Mouse (Mus musculus): ENCODE measurements around the gene Gab1. TPM values are rescaled to one million over a fixed set of nuclear protein-coding genes. Genes with fewer than 3 reads are reported as not detected.

The Gab1 gene
- polyA plus RNA-seq, 1 experiment from 2014 or later: 3.8 TPM

DNA sequence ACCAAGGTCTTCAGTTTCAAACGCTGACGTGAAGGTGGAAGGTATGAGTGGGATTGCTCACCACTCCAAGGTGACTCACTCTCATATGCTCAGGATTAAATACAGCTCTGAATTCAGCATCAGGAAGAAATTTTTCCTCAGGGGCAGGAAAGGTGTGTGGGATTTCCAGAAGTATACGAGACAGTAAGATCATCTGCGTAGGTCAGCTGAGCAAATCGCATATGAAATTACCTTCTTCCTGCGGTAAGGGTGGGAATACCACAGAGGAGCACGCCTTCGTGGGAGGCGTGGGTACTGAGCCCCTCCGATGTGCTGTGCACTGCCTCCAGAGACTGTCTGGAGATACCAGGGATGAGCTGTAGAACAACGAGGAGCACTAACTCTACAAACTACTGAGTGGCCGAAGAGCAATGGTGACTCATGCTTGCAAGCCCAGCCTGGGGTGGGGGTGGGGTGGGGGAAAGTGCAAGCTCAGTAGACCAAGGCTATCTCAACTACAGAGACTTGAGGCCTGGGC, 22.4 kb downstream of the Gab1 start:
- no peak for DNase-seq
- H3K36me3 ChIP-seq (replicated peaks; ENCODE audit: insufficient read depth, low read length): no peaks in the 10 kb centered on the region
- no peaks in the 10 kb centered on the region for H3K27me3 ChIP-seq (ENCODE audit: insufficient read depth, low read length)
- no peak for ATAC-seq
- no peak overlapping the region for H3K4me2 ChIP-seq (ENCODE audit: low read depth, low read length)
- no peak overlapping the region for H3K9ac ChIP-seq (replicated peaks)
- 80% methylated on average over 12 of the region's 12 CpGs for WGBS (ENCODE audit: insufficient replicate concordance)
- TF ChIP-seq CTCF (IDR thresholded peaks at IDR 0.05; ENCODE audit: low read depth) (no peak), EP300 (IDR thresholded peaks at IDR 0.05; ENCODE audit: low read depth) (no peak)
- no peaks in the 10 kb centered on the region for H3K9me3 ChIP-seq (ENCODE audit: low read length)
- no peak overlapping the region for H3K4me3 ChIP-seq (ENCODE audit: low read depth, low read length)
- H3K27ac ChIP-seq (ENCODE audit: low read depth): no peak overlapping the region
- H3K4me1 ChIP-seq (ENCODE audit: insufficient read depth): peaks cover 11% of the 10 kb centered on the region

DNA sequence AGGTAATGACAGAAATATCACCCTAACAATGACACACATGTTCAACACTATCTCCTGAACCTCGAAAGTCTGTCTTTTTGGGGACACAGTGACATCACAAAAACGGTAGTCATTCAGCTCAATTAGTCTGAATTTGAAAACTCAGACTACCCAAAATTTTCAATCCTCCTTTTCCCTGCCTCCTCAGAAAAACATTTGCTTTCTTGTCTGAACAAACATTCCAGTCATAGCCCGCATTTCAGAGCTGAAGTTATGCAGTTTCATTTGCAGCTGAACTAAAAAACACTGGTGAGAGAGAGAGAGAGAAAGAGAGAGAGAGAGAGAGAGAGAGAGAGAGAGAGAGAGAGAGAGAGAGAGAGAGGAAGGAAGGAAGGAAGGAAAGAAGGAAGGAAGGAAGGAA, 23.2 kb downstream of the Gab1 start:
- TF ChIP-seq EP300 (IDR thresholded peaks at IDR 0.05; ENCODE audit: low read depth) (no peak), CTCF (IDR thresholded peaks at IDR 0.05; ENCODE audit: low read depth) (no peak)
- Histone ChIP-seq H3K4me2 (ENCODE audit: low read depth, low read length) (no peak overlapping the region), H3K27ac (ENCODE audit: low read depth) (no peak overlapping the region), H3K36me3 (replicated peaks; ENCODE audit: insufficient read depth, low read length) (no peaks in the 10 kb centered on the region), H3K9ac (replicated peaks) (no peak overlapping the region), H3K4me3 (ENCODE audit: low read depth, low read length) (no peak overlapping the region), H3K27me3 (ENCODE audit: insufficient read depth, low read length) (no peaks in the 10 kb centered on the region), H3K9me3 (ENCODE audit: low read length) (no peaks in the 10 kb centered on the region), H3K4me1 (ENCODE audit: insufficient read depth) (peaks cover 12% of the 10 kb centered on the region)
- ATAC-seq (no peak), DNase-seq (no peak)
- WGBS (ENCODE audit: insufficient replicate concordance): 53% methylated on average over 3 of the region's 3 CpGs

DNA sequence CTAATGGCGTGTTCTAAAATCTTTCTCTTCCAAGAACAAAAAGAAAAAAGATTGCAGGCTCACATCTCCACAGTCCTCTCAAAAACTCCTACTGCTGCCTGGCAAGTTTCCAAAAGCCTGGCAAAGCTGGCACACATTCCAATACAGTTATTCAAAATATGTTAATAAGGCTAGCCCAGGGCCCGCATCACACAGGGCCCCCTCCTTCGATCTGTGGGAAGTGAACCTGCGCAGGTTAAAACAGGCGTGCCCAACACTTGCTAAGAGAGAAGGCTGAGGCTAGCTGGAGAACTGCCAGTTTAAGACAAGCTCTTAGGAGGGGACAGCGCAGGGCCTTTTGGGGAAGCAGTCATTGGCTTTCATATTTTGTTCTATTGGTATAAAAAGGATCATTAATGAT, 23.7 kb downstream of the Gab1 start:
- no peak overlapping the region for H3K4me3 ChIP-seq (ENCODE audit: low read depth, low read length)
- ATAC-seq: no peak
- H3K27me3 ChIP-seq (ENCODE audit: insufficient read depth, low read length): no peaks in the 10 kb centered on the region
- no peak overlapping the region for H3K9ac ChIP-seq (replicated peaks)
- no peak for DNase-seq
- no peaks in the 10 kb centered on the region for H3K9me3 ChIP-seq (ENCODE audit: low read length)
- no peak overlapping the region for H3K4me2 ChIP-seq (ENCODE audit: low read depth, low read length)
- TF ChIP-seq CTCF (IDR thresholded peaks at IDR 0.05; ENCODE audit: low read depth) (no peak), EP300 (IDR thresholded peaks at IDR 0.05; ENCODE audit: low read depth) (no peak)
- H3K4me1 ChIP-seq (ENCODE audit: insufficient read depth): peaks cover 12% of the 10 kb centered on the region
- no peaks in the 10 kb centered on the region for H3K36me3 ChIP-seq (replicated peaks; ENCODE audit: insufficient read depth, low read length)
- WGBS (ENCODE audit: insufficient replicate concordance): 85% methylated on average over 6 of the region's 6 CpGs
- H3K27ac ChIP-seq (ENCODE audit: low read depth): no peak overlapping the region

DNA sequence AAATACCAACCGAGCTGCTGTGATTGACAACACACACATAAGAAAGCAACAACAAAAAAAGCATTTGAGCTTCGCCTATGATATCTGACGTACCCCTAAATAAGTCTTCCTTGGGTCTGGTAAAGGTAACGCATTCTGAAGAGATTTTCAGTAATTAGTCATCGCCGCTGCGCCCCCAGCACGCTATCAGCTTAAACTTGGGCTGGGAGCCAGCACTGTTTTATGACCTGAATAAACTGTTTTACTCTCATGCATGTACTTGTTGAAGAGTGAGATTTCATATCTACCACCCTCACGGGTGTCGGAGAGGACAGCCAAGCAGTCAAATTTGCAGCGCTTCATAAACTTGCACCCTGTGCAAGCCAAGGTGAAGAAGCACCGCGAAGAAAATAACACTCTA, 26.7 kb downstream of the Gab1 start:
- ATAC-seq (no peak), DNase-seq (no peak)
- Histone ChIP-seq H3K9me3 (ENCODE audit: low read length) (no peaks in the 10 kb centered on the region), H3K4me1 (ENCODE audit: insufficient read depth) (peaks cover 14% of the 10 kb centered on the region), H3K4me3 (ENCODE audit: low read depth, low read length) (no peak overlapping the region), H3K4me2 (ENCODE audit: low read depth, low read length) (no peak overlapping the region), H3K27me3 (ENCODE audit: insufficient read depth, low read length) (no peaks in the 10 kb centered on the region), H3K9ac (replicated peaks) (no peak overlapping the region), H3K36me3 (replicated peaks; ENCODE audit: insufficient read depth, low read length) (no peaks in the 10 kb centered on the region), H3K27ac (ENCODE audit: low read depth) (no peak overlapping the region)
- TF ChIP-seq EP300 (IDR thresholded peaks at IDR 0.05; ENCODE audit: low read depth): no peak
- TF ChIP-seq CTCF (IDR thresholded peaks at IDR 0.05; ENCODE audit: low read depth): no peak
- WGBS (ENCODE audit: insufficient replicate concordance): 66% methylated on average over 13 of the region's 13 CpGs

DNA sequence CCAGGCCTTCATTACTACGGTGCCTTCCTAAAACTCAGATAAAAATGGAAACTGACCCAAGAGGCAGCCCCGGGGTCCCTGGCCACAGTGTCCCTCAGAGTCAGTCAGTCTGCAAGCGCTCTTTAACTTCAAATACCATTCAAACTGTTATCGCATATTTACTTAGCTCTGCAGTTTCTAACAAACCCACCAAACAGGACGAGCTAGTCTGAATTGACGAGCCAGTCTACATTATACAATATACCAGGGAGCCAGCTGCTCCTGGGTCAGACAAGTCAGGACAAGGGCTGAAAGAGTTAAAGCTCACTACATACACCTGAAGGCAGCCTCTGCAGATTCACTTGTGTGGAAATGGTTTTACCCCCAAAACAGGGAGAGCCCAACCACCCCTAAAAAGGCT, 27.1 kb downstream of the Gab1 start:
- H3K4me1 ChIP-seq (ENCODE audit: insufficient read depth): peaks cover 17% of the 10 kb centered on the region
- no peak overlapping the region for H3K4me2 ChIP-seq (ENCODE audit: low read depth, low read length)
- H3K27me3 ChIP-seq (ENCODE audit: insufficient read depth, low read length): no peaks in the 10 kb centered on the region
- H3K4me3 ChIP-seq (ENCODE audit: low read depth, low read length): no peak overlapping the region
- H3K9ac ChIP-seq (replicated peaks): no peak overlapping the region
- TF ChIP-seq CTCF (IDR thresholded peaks at IDR 0.05; ENCODE audit: low read depth) (no peak), EP300 (IDR thresholded peaks at IDR 0.05; ENCODE audit: low read depth) (no peak)
- H3K36me3 ChIP-seq (replicated peaks; ENCODE audit: insufficient read depth, low read length): no peaks in the 10 kb centered on the region
- no peak for ATAC-seq
- 62% methylated on average over 6 of the region's 6 CpGs for WGBS (ENCODE audit: insufficient replicate concordance)
- no peak for DNase-seq
- no peaks in the 10 kb centered on the region for H3K9me3 ChIP-seq (ENCODE audit: low read length)
- no peak overlapping the region for H3K27ac ChIP-seq (ENCODE audit: low read depth)

DNA sequence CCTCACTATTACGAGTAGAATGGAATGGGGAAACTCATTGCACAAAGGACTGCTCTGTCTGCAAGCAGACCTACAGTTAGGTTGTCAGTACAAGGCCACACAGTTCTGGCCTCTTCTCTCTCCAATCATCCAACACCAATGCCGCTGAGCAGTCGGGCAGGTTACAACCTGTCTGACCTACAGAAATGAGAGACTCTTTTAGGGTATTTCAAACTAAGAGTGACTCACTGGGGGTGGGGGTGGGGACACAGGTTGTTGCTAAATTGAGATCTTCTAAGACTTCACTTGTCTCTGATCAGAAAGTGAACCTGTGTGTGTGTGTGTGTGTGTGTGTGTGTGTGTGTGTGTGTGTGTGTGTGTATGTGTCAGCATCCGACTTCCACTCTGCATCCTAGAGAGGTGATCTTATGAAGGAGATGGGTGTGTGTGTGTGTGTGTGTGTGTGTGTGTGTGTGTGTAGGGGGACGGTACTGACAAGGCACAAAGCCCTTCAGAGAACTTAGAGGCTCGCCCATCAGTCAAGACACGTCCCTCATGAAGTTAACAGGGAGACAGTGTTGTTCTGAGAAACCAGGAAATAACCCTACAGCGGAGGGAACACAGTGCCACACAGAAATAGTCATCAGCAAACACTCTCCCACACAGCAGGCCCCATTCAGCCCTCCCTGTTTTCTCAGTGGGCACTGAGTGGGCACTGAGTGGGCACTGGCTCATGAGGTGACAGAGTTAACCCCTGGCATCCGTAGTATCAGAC, 27.7 kb downstream of the Gab1 start:
- Histone ChIP-seq H3K9ac (replicated peaks) (no peak overlapping the region), H3K4me2 (ENCODE audit: low read depth, low read length) (no peak overlapping the region), H3K27me3 (ENCODE audit: insufficient read depth, low read length) (no peaks in the 10 kb centered on the region), H3K4me1 (ENCODE audit: insufficient read depth) (peaks cover 17% of the 10 kb centered on the region), H3K9me3 (ENCODE audit: low read length) (no peaks in the 10 kb centered on the region), H3K4me3 (ENCODE audit: low read depth, low read length) (no peak overlapping the region), H3K27ac (ENCODE audit: low read depth) (no peak overlapping the region), H3K36me3 (replicated peaks; ENCODE audit: insufficient read depth, low read length) (no peaks in the 10 kb centered on the region)
- TF ChIP-seq CTCF (IDR thresholded peaks at IDR 0.05; ENCODE audit: low read depth) (no peak), EP300 (IDR thresholded peaks at IDR 0.05; ENCODE audit: low read depth) (no peak)
- ATAC-seq (no peak), DNase-seq (no peak)
- WGBS (ENCODE audit: insufficient replicate concordance): 72% methylated on average over 9 of the region's 9 CpGs

Measured in liver, postnatal 0 days (tissue).